Mouse (Mus musculus): ENCODE results near the gene Scube3. TPM values are rescaled to one million over a fixed set of nuclear protein-coding genes. Genes with fewer than 3 reads are reported as not detected.

Scube3 gene
- polyA plus RNA-seq, 1 experiment from 2014 or later, result 4.7 TPM

GRCm38 (mm10) chr17:28204052-28204720, 62.2 kb downstream of the Scube3 start:
- no peak overlapping the region for H3K27ac ChIP-seq (ENCODE audit: low read length)
- H3K4me3 ChIP-seq (replicated peaks; ENCODE audit: low read length), result no peak overlapping the region
- H3K36me3 ChIP-seq (ENCODE audit: control insufficient read depth, insufficient read depth), result peaks cover 9% of the 10 kb centered on the region; the same call in 1 of the 2 replicates
- 40% methylated on average over 14 of the region's 14 CpGs for WGBS
- H3K9ac ChIP-seq (replicated peaks; ENCODE audit: low read depth, low read length), result no peak overlapping the region
- no peak overlapping the region for H3K4me2 ChIP-seq (ENCODE audit: low read length)
- no peaks in the 10 kb centered on the region for H3K27me3 ChIP-seq (replicated peaks; ENCODE audit: control insufficient read depth, insufficient read depth, low read length)
- H3K9me3 ChIP-seq (ENCODE audit: control insufficient read depth, low read length), result no peaks in the 10 kb centered on the region
- ATAC-seq, result 0 out of 2 replicates have a peak, but pooled peaks have one; percentile 28
- H3K4me1 ChIP-seq (replicated peaks; ENCODE audit: control insufficient read depth, insufficient read depth, low read length), result no peaks in the 10 kb centered on the region

GRCm38 (mm10) chr17:28205443-28205842, 63.5 kb downstream of the Scube3 start:
- 94% methylated on average over 8 of the region's 8 CpGs for WGBS
- H3K4me1 ChIP-seq (replicated peaks; ENCODE audit: control insufficient read depth, insufficient read depth, low read length), result no peaks in the 10 kb centered on the region
- peaks cover 9% of the 10 kb centered on the region; the same call in 1 of the 2 replicates for H3K36me3 ChIP-seq (ENCODE audit: control insufficient read depth, insufficient read depth)
- ATAC-seq, result no peak
- no peak overlapping the region for H3K9ac ChIP-seq (replicated peaks; ENCODE audit: low read depth, low read length)
- H3K4me2 ChIP-seq (ENCODE audit: low read length), result no peak overlapping the region
- H3K27me3 ChIP-seq (replicated peaks; ENCODE audit: control insufficient read depth, insufficient read depth, low read length), result no peaks in the 10 kb centered on the region
- no peak overlapping the region for H3K4me3 ChIP-seq (replicated peaks; ENCODE audit: low read length)
- no peak overlapping the region for H3K27ac ChIP-seq (ENCODE audit: low read length)
- no peaks in the 10 kb centered on the region for H3K9me3 ChIP-seq (ENCODE audit: control insufficient read depth, low read length)

GRCm38 (mm10) chr17:28207092-28207491, 65.2 kb downstream of the Scube3 start:
- Histone ChIP-seq H3K4me3 (replicated peaks; ENCODE audit: low read length) (no peak overlapping the region), H3K4me2 (ENCODE audit: low read length) (no peak overlapping the region), H3K4me1 (replicated peaks; ENCODE audit: control insufficient read depth, insufficient read depth, low read length) (no peaks in the 10 kb centered on the region), H3K27me3 (replicated peaks; ENCODE audit: control insufficient read depth, insufficient read depth, low read length) (no peaks in the 10 kb centered on the region), H3K9me3 (ENCODE audit: control insufficient read depth, low read length) (no peaks in the 10 kb centered on the region), H3K27ac (ENCODE audit: low read length) (no peak overlapping the region), H3K9ac (replicated peaks; ENCODE audit: low read depth, low read length) (no peak overlapping the region), H3K36me3 (ENCODE audit: control insufficient read depth, insufficient read depth) (peaks cover 3% of the 10 kb centered on the region; the same call in 1 of the 2 replicates)
- 74% methylated on average over 8 of the region's 8 CpGs for WGBS
- ATAC-seq, result no peak

GRCm38 (mm10) chr17:28207591-28208313, 65.8 kb downstream of the Scube3 start, which contains the start of gene Def6:
Gene Def6, plus strand, starts transcription at chr17:28207778.
- H3K4me2 ChIP-seq (ENCODE audit: low read length), result peak within 1 kb of the TSS; percentile 16; the same call in 1 of the 2 replicates
- ATAC-seq, result no peak
- no peak within 1 kb of the TSS for H3K27ac ChIP-seq (ENCODE audit: low read length)
- H3K4me1 ChIP-seq (replicated peaks; ENCODE audit: control insufficient read depth, insufficient read depth, low read length), result no peaks in the 10 kb centered on the region
- H3K27me3 ChIP-seq (replicated peaks; ENCODE audit: control insufficient read depth, insufficient read depth, low read length), result no peaks in the 10 kb centered on the region
- peak within 1 kb of the TSS; percentile 0; the same call in 1 of the 2 replicates for H3K4me3 ChIP-seq (replicated peaks; ENCODE audit: low read length)
- H3K9me3 ChIP-seq (ENCODE audit: control insufficient read depth, low read length), result no peaks in the 10 kb centered on the region
- WGBS, result 27% methylated on average over 26 of the region's 26 CpGs
- peaks cover 3% of the 10 kb centered on the region; the same call in 1 of the 2 replicates for H3K36me3 ChIP-seq (ENCODE audit: control insufficient read depth, insufficient read depth)
- no peak within 1 kb of the TSS for H3K9ac ChIP-seq (replicated peaks; ENCODE audit: low read depth, low read length)

- Histone ChIP-seq H3K9ac (replicated peaks; ENCODE audit: low read depth, low read length) (no peak overlapping the region), H3K27ac (ENCODE audit: low read length) (no peak overlapping the region), H3K9me3 (ENCODE audit: control insufficient read depth, low read length) (no peaks in the 10 kb centered on the region), H3K4me2 (ENCODE audit: low read length) (no peak overlapping the region), H3K4me1 (replicated peaks; ENCODE audit: control insufficient read depth, insufficient read depth, low read length) (no peaks in the 10 kb centered on the region), H3K4me3 (replicated peaks; ENCODE audit: low read length) (no peak overlapping the region; the same call in 1 of the 2 replicates), H3K27me3 (replicated peaks; ENCODE audit: control insufficient read depth, insufficient read depth, low read length) (no peaks in the 10 kb centered on the region), H3K36me3 (ENCODE audit: control insufficient read depth, insufficient read depth) (no peaks in the 10 kb centered on the region)
- 89% methylated on average over 8 of the region's 8 CpGs for WGBS
- ATAC-seq, result no peak
Observed at GRCm38 (mm10) chr17:28208314-28208612, 66.3 kb downstream of the Scube3 start.

GRCm38 (mm10) chr17:28209457-28210110, 67.6 kb downstream of the Scube3 start:
- no peak for ATAC-seq

GRCm38 (mm10) chr17:28211921-28212341, 70.0 kb downstream of the Scube3 start:
- Histone ChIP-seq H3K9me3 (ENCODE audit: control insufficient read depth, low read length) (no peaks in the 10 kb centered on the region), H3K36me3 (ENCODE audit: control insufficient read depth, insufficient read depth) (no peaks in the 10 kb centered on the region), H3K27me3 (replicated peaks; ENCODE audit: control insufficient read depth, insufficient read depth, low read length) (no peaks in the 10 kb centered on the region), H3K27ac (ENCODE audit: low read length) (no peak overlapping the region), H3K4me2 (ENCODE audit: low read length) (no peak overlapping the region), H3K9ac (replicated peaks; ENCODE audit: low read depth, low read length) (no peak overlapping the region), H3K4me3 (replicated peaks; ENCODE audit: low read length) (no peak overlapping the region), H3K4me1 (replicated peaks; ENCODE audit: control insufficient read depth, insufficient read depth, low read length) (no peaks in the 10 kb centered on the region)
- no peak for ATAC-seq
- 74% methylated on average over 6 of the region's 6 CpGs for WGBS

More at GRCm38 (mm10) chr17:28209457-28210110, 67.6 kb downstream of the Scube3 start:
- Histone ChIP-seq H3K9me3 (ENCODE audit: control insufficient read depth, low read length) (no peaks in the 10 kb centered on the region), H3K4me1 (replicated peaks; ENCODE audit: control insufficient read depth, insufficient read depth, low read length) (no peaks in the 10 kb centered on the region), H3K9ac (replicated peaks; ENCODE audit: low read depth, low read length) (no peak overlapping the region), H3K4me3 (replicated peaks; ENCODE audit: low read length) (no peak overlapping the region), H3K36me3 (ENCODE audit: control insufficient read depth, insufficient read depth) (no peaks in the 10 kb centered on the region), H3K27ac (ENCODE audit: low read length) (no peak overlapping the region), H3K27me3 (replicated peaks; ENCODE audit: control insufficient read depth, insufficient read depth, low read length) (no peaks in the 10 kb centered on the region), H3K4me2 (ENCODE audit: low read length) (no peak overlapping the region)
- 77% methylated on average over 4 of the region's 4 CpGs for WGBS

- no peaks in the 10 kb centered on the region for H3K36me3 ChIP-seq (ENCODE audit: control insufficient read depth, insufficient read depth)
- no peaks in the 10 kb centered on the region for H3K9me3 ChIP-seq (ENCODE audit: control insufficient read depth, low read length)
- no peak overlapping the region for H3K27ac ChIP-seq (ENCODE audit: low read length)
- no peak overlapping the region for H3K4me2 ChIP-seq (ENCODE audit: low read length)
- no peak overlapping the region for H3K4me3 ChIP-seq (replicated peaks; ENCODE audit: low read length)
- no peaks in the 10 kb centered on the region for H3K27me3 ChIP-seq (replicated peaks; ENCODE audit: control insufficient read depth, insufficient read depth, low read length)
- no peak for ATAC-seq
- no peak overlapping the region for H3K9ac ChIP-seq (replicated peaks; ENCODE audit: low read depth, low read length)
- no peaks in the 10 kb centered on the region for H3K4me1 ChIP-seq (replicated peaks; ENCODE audit: control insufficient read depth, insufficient read depth, low read length)
- 74% methylated on average over 9 of the region's 9 CpGs for WGBS
Observed at GRCm38 (mm10) chr17:28212391-28212790, 70.5 kb downstream of the Scube3 start.

GRCm38 (mm10) chr17:28213236-28213635, 71.3 kb downstream of the Scube3 start:
- H3K36me3 ChIP-seq (ENCODE audit: control insufficient read depth, insufficient read depth), result no peaks in the 10 kb centered on the region
- no peak overlapping the region for H3K4me2 ChIP-seq (ENCODE audit: low read length)
- no peak overlapping the region for H3K27ac ChIP-seq (ENCODE audit: low read length)
- no peaks in the 10 kb centered on the region for H3K9me3 ChIP-seq (ENCODE audit: control insufficient read depth, low read length)
- H3K27me3 ChIP-seq (replicated peaks; ENCODE audit: control insufficient read depth, insufficient read depth, low read length), result no peaks in the 10 kb centered on the region
- 36% methylated on average over 4 of the region's 4 CpGs for WGBS
- H3K9ac ChIP-seq (replicated peaks; ENCODE audit: low read depth, low read length), result no peak overlapping the region
- no peak overlapping the region for H3K4me3 ChIP-seq (replicated peaks; ENCODE audit: low read length)
- H3K4me1 ChIP-seq (replicated peaks; ENCODE audit: control insufficient read depth, insufficient read depth, low read length), result no peaks in the 10 kb centered on the region
- ATAC-seq, result no peak

Data from forebrain, embryonic 16.5 days (tissue).